Mouse (Mus musculus) megakaryocyte, embryonic 14.5 days (primary cell): ENCODE results near the gene Gm3238.
"Not testable (repeated sequence)": the region's sequence is repeated elsewhere in the genome, so short reads cannot be mapped to it uniquely, and the experiment has no call there.

Experiments used
- FLI1 ChIP-seq: IDR thresholded peaks from 2 replicates; pipeline ENCODE4 v1.6.1; 2012; ENCODE audit warnings: low read length, inconsistent platforms, mixed read lengths
- GATA1 ChIP-seq: IDR thresholded peaks from 3 replicates; pipeline ENCODE4 v1.6.1; 2012; ENCODE audit warnings: mixed read lengths, low read length, inconsistent platforms, borderline replicate concordance

GRCm38 (mm10) chr10:77750686-77751085 lies 20.4 kb downstream of the Gm3238 start:
- not testable (repeated sequence) for TF ChIP-seq GATA1, FLI1
